Mouse (Mus musculus): ENCODE measurements around the gene AC141477.1.
A peak's percentile ranks its signal among the peaks of the same experiment; 100 is the strongest.

DNA sequence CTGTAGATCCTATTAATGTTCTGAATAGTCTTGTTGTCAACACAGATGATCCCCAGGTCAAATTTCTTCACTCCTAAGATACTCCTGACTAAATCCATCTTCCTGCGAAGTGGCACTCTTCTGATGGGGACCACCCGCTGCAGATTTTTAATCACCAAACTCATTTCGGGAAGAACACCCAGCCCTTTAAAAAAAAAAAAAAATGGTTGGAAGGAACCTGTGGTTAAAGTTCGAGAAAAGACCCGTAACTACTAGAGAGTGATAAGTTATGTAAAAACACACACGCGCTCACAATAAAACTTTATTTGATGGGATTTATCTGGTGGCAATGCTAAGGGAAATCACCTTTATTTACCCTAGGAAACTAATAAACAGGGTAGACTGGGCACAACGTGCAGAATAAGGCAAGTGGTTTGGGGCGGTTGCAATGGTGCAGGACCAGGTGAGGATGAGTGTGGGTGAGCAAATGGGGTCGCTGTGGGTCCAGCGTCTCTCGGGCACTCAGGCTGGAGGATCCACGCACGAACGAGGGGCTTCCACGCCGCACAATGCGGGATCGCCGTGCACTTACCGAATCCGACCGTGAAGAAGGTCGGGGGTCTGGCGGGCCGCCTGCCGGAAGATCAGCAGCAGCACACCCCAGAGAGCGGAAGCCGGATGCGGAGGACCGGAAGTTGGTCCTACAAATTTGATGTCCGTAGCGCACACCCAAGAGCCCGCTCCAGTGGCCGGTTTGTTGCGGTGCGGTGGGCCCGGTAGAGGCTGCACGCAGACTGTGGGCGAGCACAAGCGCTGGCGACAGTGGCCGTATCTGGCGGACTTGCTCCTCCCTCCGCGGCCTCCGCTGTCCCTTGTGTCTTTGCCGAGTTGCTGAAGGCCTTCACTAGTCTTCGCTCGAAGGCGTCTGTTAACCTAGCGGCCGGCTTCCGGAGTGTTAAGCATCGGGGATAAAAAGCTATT is 28.2 kb upstream of the AC141477.1 start, which contains the start of the genes Mcm3ap and Ybey:
- TF ChIP-seq CTCF (IDR thresholded peaks at IDR 0.05; ENCODE audit: insufficient read depth, low read depth, low read length) = peak; percentile 48; the same call in 1 of the 2 replicates
- TF ChIP-seq POLR2A (IDR thresholded peaks at IDR 0.05; ENCODE audit: insufficient read depth, low read depth, low read length) = peak; percentile 90
